Mouse (Mus musculus) midbrain, embryonic 12.5 days (tissue): ENCODE results near the gene Ints5. TPM values are rescaled to one million over a fixed set of nuclear protein-coding genes. Genes with fewer than 3 reads are reported as not detected.
A peak's percentile ranks its signal among the peaks of the same experiment; 100 is the strongest.

Experiments
- ATAC-seq: fragments of 200-750 bp; cut with Nextera tagmentation; 2 replicates; pipeline ENCODE4 v1.8.0; 2017; ENCODE audit warnings: low read depth, moderate TSS enrichment, moderate library complexity; ENCODE audit not compliant: low FRiP score
- H3K27ac ChIP-seq: fragments of 300-500 bp; sonication (generic); replicated peaks from 2 replicates; pipeline ENCODE4 v1.5.1; 2016; ENCODE audit warnings: mild to moderate bottlenecking
- H3K27me3 ChIP-seq: fragments of 300-500 bp; sonication (generic); 2 replicates; pipeline ENCODE4 v1.6.1; 2016; ENCODE audit warnings: mild to moderate bottlenecking
- H3K36me3 ChIP-seq: fragments of 300-500 bp; sonication (generic); 2 replicates; pipeline ENCODE4 v1.6.1; 2016
- H3K4me1 ChIP-seq: fragments of 300-500 bp; sonication (generic); 2 replicates; pipeline ENCODE4 v1.6.1; 2016
- H3K4me2 ChIP-seq: fragments of 300-500 bp; sonication (generic); replicated peaks from 2 replicates; pipeline ENCODE4 v1.6.1; 2016; ENCODE audit warnings: mild to moderate bottlenecking, moderate library complexity
- H3K4me3 ChIP-seq: fragments of 300-500 bp; sonication (generic); 2 replicates; pipeline ENCODE4 v1.5.1; 2016; ENCODE audit warnings: mild to moderate bottlenecking
- H3K9ac ChIP-seq: fragments of 300-500 bp; sonication (generic); replicated peaks from 2 replicates; pipeline ENCODE4 v1.6.1; 2016; ENCODE audit warnings: mild to moderate bottlenecking, moderate library complexity
- H3K9me3 ChIP-seq: fragments of 300-500 bp; sonication (generic); 2 replicates; pipeline ENCODE4 v1.6.1; 2016; ENCODE audit warnings: mild to moderate bottlenecking
- WGBS: fragments of 180-500 bp; shearing (Covaris S2); methylation state at CpG from one replicate; pipeline ENCODE4 v1.1.7; 2016; 5-methylcytosine and 5-hydroxymethylcytosine counted together
- polyA plus RNA-seq: library from polyadenylated mRNA; unstranded; fragments of >200 nt; fragmentation: Nextera tagmentation; extraction: Ambion mirVana; gene quantifications from 2 replicates; pipeline ENCODE4 v1.2.1, GENCODE M21; 2016

The Ints5 gene
- polyA plus RNA-seq, 1 experiment from 2014 or later, result 46.6 TPM

DNA sequence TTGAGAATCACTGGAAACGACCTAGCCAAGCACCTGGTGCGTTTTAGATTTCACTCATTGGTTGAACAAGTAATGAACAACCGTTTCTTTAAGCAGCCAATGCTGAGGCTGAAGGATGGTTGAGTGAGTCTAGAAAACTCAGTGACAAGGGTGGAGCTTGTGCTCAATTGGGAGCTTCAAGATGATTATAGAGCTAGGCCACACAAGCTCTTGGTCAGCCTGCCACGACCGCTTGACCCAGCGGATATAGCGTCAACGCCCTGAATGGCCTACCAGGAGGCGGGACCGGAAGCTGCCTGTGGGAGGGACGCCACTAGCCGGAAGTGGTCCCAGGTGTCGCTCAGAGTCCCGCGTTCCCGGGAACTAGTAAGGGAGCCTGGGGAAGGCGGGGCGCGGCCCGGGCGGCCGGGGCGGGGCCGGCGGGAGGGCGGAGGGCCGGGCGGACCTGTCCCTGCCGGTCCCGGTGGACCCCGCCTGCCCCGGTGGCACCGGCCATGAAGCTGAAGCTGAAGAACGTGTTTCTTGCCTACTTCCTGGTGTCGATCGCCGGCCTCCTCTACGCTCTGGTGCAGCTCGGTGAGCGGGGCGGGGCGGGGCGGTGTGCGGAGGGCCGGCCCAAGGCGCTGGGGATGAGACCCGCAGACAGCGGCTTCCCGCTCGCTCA lies 27.4 kb downstream of the Ints5 start, which contains the start of gene B3gat3:
Gene B3gat3, plus strand, starts transcription at position 302 of the 664 bp plus-strand sequence.
- Histone ChIP-seq H3K27me3 (no peaks in the 10 kb centered on the region), H3K9me3 (no peaks in the 10 kb centered on the region), H3K4me1 (peaks cover 9% of the 10 kb centered on the region), H3K9ac (peak within 1 kb of the TSS; percentile 84), H3K36me3 (peaks cover 25% of the 10 kb centered on the region), H3K4me2 (peak within 1 kb of the TSS; percentile 77), H3K4me3 (peak within 1 kb of the TSS; percentile 86), H3K27ac (peak within 1 kb of the TSS; percentile 79)
- ATAC-seq, result peak; percentile 98
- 4% methylated on average over 42 of the region's 50 CpGs for WGBS

DNA sequence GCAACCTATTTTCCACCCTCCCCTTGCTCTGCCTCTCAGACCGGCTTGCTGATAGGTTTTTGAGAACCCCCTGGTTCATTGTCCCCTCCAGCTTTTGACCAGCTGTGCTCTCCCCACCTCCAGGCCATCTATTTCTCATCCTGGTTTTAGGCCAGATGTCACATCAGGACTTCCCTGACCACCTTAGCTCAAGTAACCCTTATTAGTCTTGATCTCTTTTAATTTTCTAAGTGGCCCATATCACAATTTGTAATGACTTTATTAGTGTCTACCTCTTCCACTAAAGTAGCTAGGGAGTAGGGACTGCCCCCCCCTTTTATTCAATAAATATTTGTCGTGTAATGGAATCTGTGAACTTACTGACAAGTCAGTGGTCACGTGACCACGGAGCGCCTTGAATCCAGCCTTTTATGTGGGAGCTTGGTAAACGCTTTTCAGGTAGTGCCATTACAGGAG lies 28.1 kb downstream of the Ints5 start:
- H3K4me2 ChIP-seq, result peak overlapping the region; percentile 77
- WGBS, result 3% methylated on average over 6 of the region's 6 CpGs
- H3K27me3 ChIP-seq, result no peaks in the 10 kb centered on the region
- peaks cover 25% of the 10 kb centered on the region for H3K36me3 ChIP-seq
- H3K4me3 ChIP-seq, result peak overlapping the region; percentile 86
- ATAC-seq, result peak; percentile 52; the same call in 1 of the 2 replicates
- H3K4me1 ChIP-seq, result peaks cover 9% of the 10 kb centered on the region
- H3K9ac ChIP-seq, result peak overlapping the region; percentile 84
- peak overlapping the region; percentile 79 for H3K27ac ChIP-seq
- H3K9me3 ChIP-seq, result no peaks in the 10 kb centered on the region

DNA sequence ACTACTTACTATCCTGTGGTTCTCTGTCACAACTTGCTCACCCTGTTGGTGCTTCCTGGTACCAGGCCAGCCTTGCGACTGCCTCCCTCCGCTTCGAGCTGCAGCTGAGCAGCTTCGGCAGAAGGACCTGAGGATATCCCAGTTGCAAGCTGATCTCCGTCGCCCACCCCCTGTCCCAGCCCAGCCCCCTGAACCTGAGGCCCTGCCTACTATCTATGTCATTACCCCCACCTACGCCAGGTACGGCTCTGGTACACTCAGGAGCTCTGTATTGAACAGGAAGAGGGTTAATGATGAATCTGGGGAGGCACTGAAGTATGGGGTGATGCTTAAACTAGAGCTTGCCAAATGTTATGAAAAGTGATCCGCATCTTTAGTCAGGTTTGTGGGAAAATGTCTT lies 28.9 kb downstream of the Ints5 start:
- 85% methylated on average over 9 of the region's 9 CpGs for WGBS
- peaks cover 25% of the 10 kb centered on the region for H3K36me3 ChIP-seq
- 0 out of 2 replicates have a peak overlapping the region, but pooled peaks have one; percentile 86 for H3K4me3 ChIP-seq
- ATAC-seq, result no peak
- peaks cover 9% of the 10 kb centered on the region for H3K4me1 ChIP-seq
- H3K4me2 ChIP-seq, result peak overlapping the region; percentile 77
- H3K27ac ChIP-seq, result no peak overlapping the region
- H3K27me3 ChIP-seq, result no peaks in the 10 kb centered on the region
- H3K9me3 ChIP-seq, result no peaks in the 10 kb centered on the region
- no peak overlapping the region for H3K9ac ChIP-seq

DNA sequence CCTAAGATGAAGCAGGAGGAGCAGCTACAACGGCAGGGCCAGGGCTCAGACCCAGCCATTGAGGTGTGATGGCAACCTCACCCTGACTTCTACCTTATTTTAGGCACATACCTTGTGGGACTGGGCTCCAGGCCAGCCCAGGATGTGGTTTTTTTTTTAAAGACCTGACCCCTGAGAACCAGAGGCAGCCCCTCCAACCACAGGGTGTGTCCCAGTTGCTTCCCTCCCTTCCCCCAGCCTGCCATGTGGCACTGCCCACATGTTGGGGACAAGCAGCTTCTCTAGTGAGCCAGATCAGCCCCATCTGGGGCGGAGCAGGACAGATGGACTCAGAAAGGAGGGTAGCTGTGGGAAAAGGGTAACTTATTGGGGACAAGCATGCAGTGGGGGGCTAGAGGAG lies 34.0 kb downstream of the Ints5 start:
- Histone ChIP-seq H3K4me2 (no peak overlapping the region), H3K9ac (no peak overlapping the region), H3K4me1 (peaks cover 21% of the 10 kb centered on the region), H3K27ac (no peak overlapping the region), H3K27me3 (peaks cover 16% of the 10 kb centered on the region), H3K9me3 (no peaks in the 10 kb centered on the region), H3K4me3 (no peak overlapping the region), H3K36me3 (peaks cover 32% of the 10 kb centered on the region)
- 94% methylated on average over 2 of the region's 2 CpGs for whole genome bisulfite sequencing
- no peak for ATAC-seq

DNA sequence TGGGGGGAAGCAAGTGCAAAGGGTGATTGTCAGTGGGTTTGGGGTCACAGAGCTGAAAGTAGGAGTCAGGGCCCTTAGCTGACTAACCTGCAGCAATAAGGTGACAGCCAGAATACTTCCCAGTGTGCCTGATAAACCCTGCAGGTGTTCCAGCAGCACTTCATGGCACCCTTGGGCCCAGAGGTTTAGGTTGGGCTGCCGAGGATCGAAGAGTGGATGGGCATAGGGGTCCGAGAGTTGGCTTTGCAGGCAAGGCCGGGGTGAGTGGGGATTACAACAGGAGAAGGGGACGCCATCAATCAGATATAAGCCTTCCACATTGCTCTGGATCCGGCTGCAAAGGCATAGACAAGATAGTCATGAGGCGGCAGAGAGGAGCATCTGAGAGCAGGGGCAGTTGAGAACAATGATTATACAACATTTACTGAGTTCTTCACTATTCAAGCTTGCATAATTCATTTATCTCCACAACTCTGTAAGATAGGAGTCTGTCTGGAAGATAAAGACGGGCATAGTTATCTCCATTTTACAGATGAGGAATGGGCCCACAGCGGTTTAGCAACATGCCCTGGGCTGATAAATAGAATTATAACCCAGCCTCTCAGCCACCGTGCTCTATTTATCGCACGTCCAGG lies 35.2 kb downstream of the Ints5 start:
- no peaks in the 10 kb centered on the region for H3K9me3 ChIP-seq
- H3K4me3 ChIP-seq, result no peak overlapping the region
- H3K27ac ChIP-seq, result 0 out of 2 replicates have a peak overlapping the region, but pooled peaks have one; percentile 46
- ATAC-seq, result no peak
- H3K4me1 ChIP-seq, result peaks cover 19% of the 10 kb centered on the region
- WGBS, result 90% methylated on average over 12 of the region's 12 CpGs
- H3K36me3 ChIP-seq, result peaks cover 31% of the 10 kb centered on the region
- peaks cover 16% of the 10 kb centered on the region for H3K27me3 ChIP-seq
- H3K9ac ChIP-seq, result 0 out of 2 replicates have a peak overlapping the region, but pooled peaks have one; percentile 20
- H3K4me2 ChIP-seq, result no peak overlapping the region

DNA sequence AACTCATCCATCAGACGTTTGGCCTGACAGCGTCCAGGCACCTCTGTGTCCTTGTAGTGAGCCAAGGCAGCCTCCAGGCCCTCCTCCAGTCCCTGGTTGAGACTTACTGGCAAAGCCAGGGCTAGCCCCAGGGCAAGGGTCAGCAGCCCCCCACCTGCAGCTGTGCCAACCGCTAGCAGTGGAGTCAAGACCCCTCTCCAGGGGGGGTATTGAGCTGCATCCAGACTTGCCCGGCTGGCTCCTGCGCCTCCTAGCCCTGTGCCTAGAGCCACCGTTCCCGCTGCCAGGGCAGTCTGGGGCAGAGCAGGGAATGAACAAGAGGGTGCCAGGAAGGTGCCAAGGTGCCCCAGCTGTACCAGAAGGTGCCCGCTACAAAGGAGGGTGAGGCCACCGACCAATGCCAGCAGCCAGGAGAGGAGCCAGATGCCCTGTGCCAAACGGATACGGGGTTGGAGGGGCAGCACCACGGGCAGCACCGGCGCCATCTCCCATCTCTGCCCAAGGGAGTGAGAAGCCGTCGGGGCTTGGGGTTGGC lies 36.0 kb downstream of the Ints5 start:
- WGBS, result 15% methylated on average over 16 of the region's 16 CpGs
- peaks cover 19% of the 10 kb centered on the region for H3K4me1 ChIP-seq
- peak; percentile 13; the same call in 1 of the 2 replicates for ATAC-seq
- peaks cover 32% of the 10 kb centered on the region for H3K36me3 ChIP-seq
- peaks cover 16% of the 10 kb centered on the region for H3K27me3 ChIP-seq
- H3K4me3 ChIP-seq, result peak overlapping the region; percentile 57
- H3K9me3 ChIP-seq, result no peaks in the 10 kb centered on the region
- H3K4me2 ChIP-seq, result peak overlapping the region; percentile 77
- H3K9ac ChIP-seq, result peak overlapping the region; percentile 71
- peak overlapping the region; percentile 46 for H3K27ac ChIP-seq

DNA sequence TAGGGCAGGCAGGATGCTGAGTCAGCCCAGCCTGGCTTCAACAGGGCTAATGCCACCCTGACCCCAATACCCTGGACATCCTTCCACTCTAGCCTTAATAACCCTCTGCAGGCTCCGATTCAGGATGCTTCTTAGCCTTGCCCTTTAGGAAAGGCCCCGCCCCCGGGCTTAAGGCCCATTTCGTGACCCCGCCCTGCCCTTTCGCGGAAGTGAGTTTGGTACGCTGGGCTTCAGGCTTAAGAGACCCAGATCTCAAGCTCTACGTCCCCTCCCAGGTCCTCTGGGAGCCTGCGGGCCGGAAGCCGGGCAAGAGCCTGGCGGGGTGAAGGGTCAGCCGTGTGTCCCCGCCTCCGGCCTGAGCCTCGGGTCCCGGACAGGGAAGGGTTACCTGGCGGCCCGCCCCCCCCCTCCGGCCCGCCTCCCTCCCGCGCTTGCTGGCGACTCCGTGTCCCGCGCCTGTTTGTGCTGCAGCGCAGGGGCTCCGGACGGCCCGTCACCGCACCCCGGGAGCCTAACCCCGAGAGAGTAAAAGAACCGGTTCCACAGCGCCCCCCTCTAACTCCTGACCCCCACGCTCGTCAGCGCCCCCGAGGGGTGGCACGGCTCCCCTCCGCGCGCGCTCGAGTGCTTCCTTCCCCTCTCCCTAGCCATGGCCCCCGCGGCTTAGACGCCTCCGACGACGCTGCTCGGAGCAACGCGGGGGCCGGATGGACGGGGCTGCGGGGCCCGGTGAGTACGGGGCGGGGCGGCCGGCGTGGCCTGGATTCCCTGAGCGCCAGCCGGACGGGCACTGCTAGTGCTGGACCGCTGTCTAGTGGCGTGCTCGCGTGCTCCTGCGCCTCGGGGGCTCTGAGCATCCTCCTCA lies 36.7 kb downstream of the Ints5 start, which contains the start of the genes Rom1 and Eml3:
Gene Rom1, minus strand, starts transcription at position 133 of the 865 bp plus-strand sequence.
Gene Eml3, plus strand, starts transcription at position 329 of the 865 bp plus-strand sequence.
- H3K9me3 ChIP-seq, result no peaks in the 10 kb centered on the region
- H3K4me2 ChIP-seq, result peak within 1 kb of the TSS; percentile 77
- H3K9ac ChIP-seq, result peak within 1 kb of the TSS; percentile 71
- peak within 1 kb of the TSS; percentile 57 for H3K4me3 ChIP-seq
- peaks cover 16% of the 10 kb centered on the region for H3K27me3 ChIP-seq
- peak; percentile 73 for ATAC-seq
- peaks cover 37% of the 10 kb centered on the region for H3K36me3 ChIP-seq
- H3K27ac ChIP-seq, result peak within 1 kb of the TSS; percentile 46
- WGBS, result under 1% methylated on average over 73 of the region's 74 CpGs
- peaks cover 19% of the 10 kb centered on the region for H3K4me1 ChIP-seq

DNA sequence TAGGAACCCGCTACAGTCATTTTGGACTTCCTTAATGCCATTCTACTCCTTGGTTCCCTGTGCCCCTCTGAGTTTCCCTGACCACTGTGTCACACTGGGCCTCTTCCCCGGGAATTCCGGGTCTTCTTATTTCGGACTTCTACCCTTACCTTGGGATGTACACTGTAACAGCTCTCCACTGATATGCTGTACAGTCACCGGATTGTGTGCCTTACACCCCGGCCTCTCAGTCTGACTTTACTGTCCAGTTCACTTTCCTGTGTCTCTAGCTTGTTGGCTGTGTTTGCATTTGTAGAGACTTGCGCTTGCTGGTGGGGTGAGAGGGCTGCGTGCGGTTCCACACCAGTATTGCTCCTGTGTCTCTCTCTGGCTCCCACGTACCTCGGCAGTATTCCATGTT lies 37.3 kb downstream of the Ints5 start:
- peak overlapping the region; percentile 71 for H3K9ac ChIP-seq
- peak overlapping the region; percentile 57 for H3K4me3 ChIP-seq
- no peak for ATAC-seq
- peaks cover 19% of the 10 kb centered on the region for H3K4me1 ChIP-seq
- peaks cover 36% of the 10 kb centered on the region for H3K36me3 ChIP-seq
- no peak overlapping the region for H3K27ac ChIP-seq
- 20% methylated on average over 11 of the region's 11 CpGs for WGBS
- peak overlapping the region; percentile 77 for H3K4me2 ChIP-seq
- H3K27me3 ChIP-seq, result peaks cover 16% of the 10 kb centered on the region
- H3K9me3 ChIP-seq, result no peaks in the 10 kb centered on the region

DNA sequence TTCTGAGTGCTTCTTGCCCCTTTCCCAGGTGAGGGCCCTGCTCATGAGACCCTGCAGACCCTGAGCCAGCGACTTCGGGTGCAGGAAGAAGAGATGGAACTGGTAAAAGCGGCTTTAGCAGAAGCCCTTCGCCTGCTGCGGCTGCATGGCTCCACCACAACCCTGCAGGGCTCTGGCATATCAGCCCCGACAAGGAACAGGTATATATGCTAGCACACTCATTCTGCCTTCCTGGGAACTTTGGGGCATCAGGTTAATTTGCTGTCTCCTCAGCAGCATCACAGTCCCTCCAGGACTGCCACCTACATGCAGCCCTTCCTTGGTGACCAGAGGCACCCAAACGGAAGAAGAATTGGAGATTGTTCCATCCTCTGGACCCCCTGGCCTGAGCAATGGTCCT lies 38.0 kb downstream of the Ints5 start:
- peaks cover 16% of the 10 kb centered on the region for H3K27me3 ChIP-seq
- H3K9me3 ChIP-seq, result no peaks in the 10 kb centered on the region
- peak overlapping the region; percentile 57; the same call in 1 of the 2 replicates for H3K4me3 ChIP-seq
- no peak overlapping the region for H3K27ac ChIP-seq
- WGBS, result 82% methylated on average over 7 of the region's 7 CpGs
- H3K4me1 ChIP-seq, result peaks cover 19% of the 10 kb centered on the region
- no peak for ATAC-seq
- H3K9ac ChIP-seq, result peak overlapping the region; percentile 71; the same call in 1 of the 2 replicates
- peaks cover 31% of the 10 kb centered on the region for H3K36me3 ChIP-seq
- H3K4me2 ChIP-seq, result peak overlapping the region; percentile 77; the same call in 1 of the 2 replicates

DNA sequence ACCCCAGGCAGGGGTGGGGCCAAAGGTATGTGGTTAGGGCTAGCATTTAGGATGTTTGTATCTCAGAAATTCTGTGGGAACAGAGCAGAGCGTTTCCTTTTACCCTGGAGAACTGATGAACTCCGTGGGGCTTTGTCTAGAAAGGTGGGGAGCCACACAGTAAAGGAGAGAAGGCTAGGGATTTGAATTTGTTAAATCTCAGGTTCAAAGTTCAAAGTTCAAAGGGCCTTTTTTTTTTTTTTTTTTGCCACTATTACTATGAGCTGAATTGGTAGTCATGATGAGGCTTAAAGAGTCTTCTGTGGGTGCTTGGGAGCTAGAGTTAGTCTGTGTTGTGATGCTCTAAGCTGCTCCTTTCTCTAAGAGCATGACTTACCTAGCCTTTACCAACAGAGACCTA lies 43.9 kb downstream of the Ints5 start:
- 88% methylated on average over 2 of the region's 2 CpGs for WGBS
- no peak overlapping the region for H3K4me3 ChIP-seq
- peaks cover 10% of the 10 kb centered on the region; the same call in 1 of the 2 replicates for H3K36me3 ChIP-seq
- no peak overlapping the region for H3K9ac ChIP-seq
- H3K4me2 ChIP-seq, result no peak overlapping the region
- H3K27me3 ChIP-seq, result no peaks in the 10 kb centered on the region
- no peak overlapping the region for H3K27ac ChIP-seq
- no peak for ATAC-seq
- no peaks in the 10 kb centered on the region for H3K9me3 ChIP-seq
- peaks cover 10% of the 10 kb centered on the region for H3K4me1 ChIP-seq

DNA sequence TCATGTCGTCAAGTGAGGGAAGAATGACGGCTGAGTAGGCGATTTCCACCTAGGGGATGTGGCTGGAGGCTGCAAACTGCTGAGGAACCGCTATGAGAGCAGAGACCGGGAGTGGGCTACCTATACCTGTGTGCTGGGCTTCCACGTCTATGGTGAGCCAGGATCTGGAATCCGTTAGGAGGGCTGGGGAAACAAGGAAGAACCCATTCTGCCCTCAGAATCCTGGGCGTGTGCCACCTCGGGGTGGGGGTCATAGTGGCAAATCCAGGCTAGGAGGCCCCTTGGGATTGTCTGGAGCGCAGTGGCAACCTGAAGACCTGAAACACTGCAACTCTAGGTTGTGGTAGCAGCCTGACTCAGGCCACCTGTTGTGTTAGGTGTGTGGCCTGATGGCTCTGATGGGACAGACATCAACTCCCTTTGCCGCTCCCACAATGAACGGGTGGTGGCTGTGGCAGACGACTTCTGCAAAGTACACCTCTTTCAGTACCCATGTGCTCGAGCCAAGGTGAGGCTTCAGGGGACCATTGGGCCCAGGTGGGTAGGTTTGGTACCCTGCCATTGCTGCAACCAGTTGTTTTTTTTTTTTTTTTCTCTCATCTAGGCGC lies 47.8 kb downstream of the Ints5 start:
- peaks cover 20% of the 10 kb centered on the region for H3K36me3 ChIP-seq
- peaks cover 35% of the 10 kb centered on the region for H3K4me1 ChIP-seq
- peak overlapping the region; percentile 99; the same call in 1 of the 2 replicates for H3K9ac ChIP-seq
- no peaks in the 10 kb centered on the region for H3K27me3 ChIP-seq
- H3K4me3 ChIP-seq, result no peak overlapping the region
- no peak for ATAC-seq
- H3K27ac ChIP-seq, result no peak overlapping the region
- no peaks in the 10 kb centered on the region for H3K9me3 ChIP-seq
- WGBS, result 78% methylated on average over 15 of the region's 15 CpGs
- peak overlapping the region; percentile 73; the same call in 1 of the 2 replicates for H3K4me2 ChIP-seq
